Mouse (Mus musculus) kidney, postnatal 25 days (tissue): ENCODE data around the gene Grin1.
A peak's percentile ranks its signal among the peaks of the same experiment; 100 is the strongest.
"Not testable (repeated sequence)": the region's sequence is repeated elsewhere in the genome, so short reads cannot be mapped to it uniquely, and the experiment has no call there.

Source experiments
- DNase-seq, 2 experiments: peaks; one replicate each; pipeline ENCODE4 v3.0.0; 2021; ENCODE audit warnings: mixed read lengths in 2 of 2

The Grin1 gene

GRCm38 (mm10) chr2:25286314-25286713 lies 32.7 kb downstream of the Grin1 start:
- no peak for DNase-seq

- DNase-seq = no peak
Measured at GRCm38 (mm10) chr2:25285551-25285950, 33.4 kb downstream of the Grin1 start.

- peak; percentile 87 to 93 for DNase-seq
Measured at GRCm38 (mm10) chr2:25278928-25279882, 39.8 kb downstream of the Grin1 start.

GRCm38 (mm10) chr2:25273010-25273409 lies 46.0 kb downstream of the Grin1 start:
- no peak for DNase-seq

- no peak for DNase-seq
Measured at GRCm38 (mm10) chr2:25272515-25272914, 46.5 kb downstream of the Grin1 start.

- DNase-seq = peak; percentile 98 to 99
Measured at GRCm38 (mm10) chr2:25271827-25272511, 47.0 kb downstream of the Grin1 start, which contains the start of the genes Ssna1 and Anapc2. Ssna1 (minus strand) TSS chr2:25272438. Anapc2 (plus strand) TSS chr2:25272478.

GRCm38 (mm10) chr2:25267746-25268309 lies 51.2 kb downstream of the Grin1 start:
- DNase-seq = no peak

- DNase-seq = peak in 1 of 2 experiments; percentile 55
Measured at GRCm38 (mm10) chr2:25267241-25267640, 51.7 kb downstream of the Grin1 start.

- DNase-seq = peak; percentile 85 to 87
Measured at GRCm38 (mm10) chr2:25266720-25267119, 52.3 kb downstream of the Grin1 start.

GRCm38 (mm10) chr2:25265897-25266656 lies 52.9 kb downstream of the Grin1 start:
- peak; percentile 55 to 76 for DNase-seq

GRCm38 (mm10) chr2:25264851-25265250 lies 54.1 kb downstream of the Grin1 start:
- peak; percentile 86 to 92 for DNase-seq

GRCm38 (mm10) chr2:25264286-25264660 lies 54.7 kb downstream of the Grin1 start:
- no peak for DNase-seq

- no peak for DNase-seq
Measured at GRCm38 (mm10) chr2:25263623-25264285, 55.2 kb downstream of the Grin1 start.

- peak; percentile 35 to 64 for DNase-seq
Measured at GRCm38 (mm10) chr2:25262795-25263622, 56.0 kb downstream of the Grin1 start.

GRCm38 (mm10) chr2:25262291-25262767 lies 56.7 kb downstream of the Grin1 start, which contains the start of gene Tprn:
Tprn (plus strand) TSS chr2:25262618.
- peak; percentile 98 to 99 for DNase-seq

GRCm38 (mm10) chr2:25261870-25262269 lies 57.1 kb downstream of the Grin1 start:
- no peak for DNase-seq

- DNase-seq = no peak
Measured at GRCm38 (mm10) chr2:25258887-25259286, 60.1 kb downstream of the Grin1 start.

- not testable (repeated sequence) for DNase-seq
Measured at GRCm38 (mm10) chr2:25257250-25257649, 61.7 kb downstream of the Grin1 start.

GRCm38 (mm10) chr2:25256443-25257109 lies 62.4 kb downstream of the Grin1 start:
- peak; percentile 61 to 78 for DNase-seq

- peak; percentile 94 for DNase-seq
Measured at GRCm38 (mm10) chr2:25255284-25255779, 63.7 kb downstream of the Grin1 start, which contains the start of gene Tmem203. Tmem203 (plus strand) TSS chr2:25255439.
